Mouse (Mus musculus): ENCODE measurements around the gene Tnpo1. TPM values are rescaled to one million over a fixed set of nuclear protein-coding genes. Genes with fewer than 3 reads are reported as not detected.

Gene Tnpo1
- total and polyA plus RNA-seq, 2 experiments, result 10.7 to 56.1 TPM

DNA sequence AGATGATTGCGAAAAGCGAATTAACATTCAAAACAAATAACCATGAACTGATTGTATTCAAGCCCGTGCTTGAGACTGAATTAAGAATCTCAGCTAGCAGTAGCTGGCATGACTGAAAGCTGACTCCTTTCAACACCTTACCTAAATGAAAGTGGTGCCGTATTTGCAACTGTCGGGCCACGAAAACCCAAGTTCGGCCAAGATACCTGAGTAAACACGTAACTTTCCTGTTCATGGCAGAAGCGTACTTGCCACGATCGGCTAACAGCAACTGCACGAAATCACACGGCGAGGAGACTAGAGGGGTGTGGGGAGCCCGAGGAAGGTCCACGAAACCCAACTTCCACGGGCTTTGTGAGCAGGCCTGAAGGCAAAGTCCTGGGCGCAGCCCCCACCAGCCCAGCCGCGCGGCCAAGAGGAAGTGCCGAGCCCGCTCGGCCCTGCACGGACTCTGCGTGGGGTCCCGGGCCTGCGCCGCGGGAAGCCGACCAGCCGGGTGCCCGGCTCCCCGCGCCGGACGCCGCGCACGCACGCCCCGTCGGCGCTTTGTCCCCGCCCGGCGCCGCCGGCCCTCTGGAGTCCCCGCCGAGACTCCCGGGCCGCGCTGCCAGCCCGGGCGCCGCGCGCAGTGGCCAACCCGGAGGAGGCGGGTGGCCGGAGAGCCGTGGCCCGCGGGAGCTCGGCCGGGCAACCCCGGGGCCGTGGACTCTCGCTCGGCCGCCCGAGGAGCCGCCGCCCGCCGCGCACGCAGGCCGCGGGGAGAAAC is 111.7 kb downstream of the Tnpo1 start:
- under 1% methylated on average over 74 of the region's 81 CpGs for WGBS
- TF ChIP-seq CTCF (IDR thresholded peaks at IDR 0.05; ENCODE audit: low read depth, low read length), result no peak
- no peak for TF ChIP-seq POLR2A (IDR thresholded peaks at IDR 0.05; ENCODE audit: extremely low read depth, insufficient read depth, low read length)

DNA sequence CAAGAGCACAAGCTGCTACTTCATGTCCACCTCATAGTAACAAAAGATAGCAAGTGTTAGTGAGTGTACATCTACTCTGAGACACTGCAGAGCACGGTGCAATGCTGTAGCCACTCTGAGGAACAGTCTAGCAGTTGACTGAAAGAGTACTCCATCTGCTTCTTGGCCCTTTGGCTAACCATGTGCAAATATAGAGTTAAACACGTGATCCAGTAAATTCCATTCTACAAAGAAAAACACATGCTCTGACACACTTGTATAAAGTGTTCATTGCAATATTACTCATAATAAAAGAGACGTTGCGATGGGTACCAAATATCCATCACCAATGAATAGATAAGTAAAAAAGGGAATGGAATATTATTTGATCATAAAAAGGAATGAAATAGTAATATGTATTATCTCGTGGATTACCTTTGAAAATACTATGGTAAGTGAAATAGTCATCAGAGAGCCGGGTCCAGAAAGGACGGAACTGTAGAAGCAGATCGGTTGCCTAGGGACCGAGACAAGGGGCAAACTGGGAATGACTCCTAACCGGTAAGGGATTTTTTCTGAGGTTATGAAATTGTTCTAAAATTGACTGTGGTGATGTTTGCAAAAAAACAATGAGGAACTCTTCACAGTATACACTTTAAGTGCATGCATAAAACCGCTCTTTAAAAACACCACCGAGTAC is 112.4 kb downstream of the Tnpo1 start:
- Histone ChIP-seq H3K4me1 (ENCODE audit: control insufficient read depth, insufficient read depth, low read length) (peaks cover 7% of the 10 kb centered on the region), H3K9ac (ENCODE audit: low read depth, low read length) (peak overlapping the region; percentile 56), H3K27ac (replicated peaks; ENCODE audit: insufficient read depth, low read depth, low read length) (peak overlapping the region; percentile 10; the same call in 1 of the 2 replicates), H3K27me3 (ENCODE audit: control insufficient read depth, insufficient read depth, low read length) (no peaks in the 10 kb centered on the region), H3K79me2 (ENCODE audit: control insufficient read depth, insufficient read depth, low read length) (peaks cover 10% of the 10 kb centered on the region; the same call in 1 of the 2 replicates), H3K4me3 (ENCODE audit: insufficient read depth, low read depth, low read length) (peak overlapping the region; percentile 62), H3K36me3 (ENCODE audit: control insufficient read depth, insufficient read depth, low read length) (no peaks in the 10 kb centered on the region)
- TF ChIP-seq CTCF (IDR thresholded peaks at IDR 0.05; ENCODE audit: low read depth, low read length) (no peak), POLR2A (IDR thresholded peaks at IDR 0.05; ENCODE audit: extremely low read depth, insufficient read depth, low read length) (no peak)
- 11% methylated on average over 12 of the region's 12 CpGs for WGBS
- DNase-seq (ENCODE audit: extremely low read depth, low read depth, low spot score), result peak; percentile 42

More for the DNA sequence above, 111.7 kb downstream of the Tnpo1 start:
- H3K9ac ChIP-seq (ENCODE audit: low read depth, low read length), result peak overlapping the region; percentile 87
- peak; percentile 71 for DNase-seq (ENCODE audit: extremely low read depth, low read depth, low spot score)
- peak overlapping the region; percentile 75 for H3K27ac ChIP-seq (replicated peaks; ENCODE audit: insufficient read depth, low read depth, low read length)
- no peaks in the 10 kb centered on the region for H3K27me3 ChIP-seq (ENCODE audit: control insufficient read depth, insufficient read depth, low read length)
- peaks cover 7% of the 10 kb centered on the region for H3K4me1 ChIP-seq (ENCODE audit: control insufficient read depth, insufficient read depth, low read length)
- H3K36me3 ChIP-seq (ENCODE audit: control insufficient read depth, insufficient read depth, low read length), result no peaks in the 10 kb centered on the region
- peaks cover 10% of the 10 kb centered on the region; the same call in 1 of the 2 replicates for H3K79me2 ChIP-seq (ENCODE audit: control insufficient read depth, insufficient read depth, low read length)
- H3K4me3 ChIP-seq (ENCODE audit: insufficient read depth, low read depth, low read length), result peak overlapping the region; percentile 62

- no peak overlapping the region for H3K9ac ChIP-seq (ENCODE audit: low read depth, low read length)
- no peak overlapping the region for H3K27ac ChIP-seq (replicated peaks; ENCODE audit: insufficient read depth, low read depth, low read length)
- H3K36me3 ChIP-seq (ENCODE audit: control insufficient read depth, insufficient read depth, low read length), result no peaks in the 10 kb centered on the region
- 29% methylated on average over 2 of the region's 2 CpGs for WGBS
- peak overlapping the region; percentile 22; the same call in 1 of the 2 replicates for H3K4me3 ChIP-seq (ENCODE audit: insufficient read depth, low read depth, low read length)
- TF ChIP-seq CTCF (IDR thresholded peaks at IDR 0.05; ENCODE audit: low read depth, low read length) (no peak), POLR2A (IDR thresholded peaks at IDR 0.05; ENCODE audit: extremely low read depth, insufficient read depth, low read length) (no peak)
- no peaks in the 10 kb centered on the region for H3K27me3 ChIP-seq (ENCODE audit: control insufficient read depth, insufficient read depth, low read length)
- peaks cover 7% of the 10 kb centered on the region for H3K4me1 ChIP-seq (ENCODE audit: control insufficient read depth, insufficient read depth, low read length)
- H3K79me2 ChIP-seq (ENCODE audit: control insufficient read depth, insufficient read depth, low read length), result peaks cover 10% of the 10 kb centered on the region; the same call in 1 of the 2 replicates
- DNase-seq (ENCODE audit: extremely low read depth, low read depth, low spot score), result no peak
These were observed 113.0 kb downstream of the Tnpo1 start for GRCm38 (mm10) chr13:98813167-98813566.

GRCm38 (mm10) chr13:98812285-98812684 is 113.9 kb downstream of the Tnpo1 start:
- no peak overlapping the region; the same call in 1 of the 2 replicates for H3K27ac ChIP-seq (replicated peaks; ENCODE audit: insufficient read depth, low read depth, low read length)
- whole genome bisulfite sequencing, result 61% methylated on average over 4 of the region's 4 CpGs
- TF ChIP-seq CTCF (IDR thresholded peaks at IDR 0.05; ENCODE audit: low read depth, low read length), result no peak
- TF ChIP-seq POLR2A (IDR thresholded peaks at IDR 0.05; ENCODE audit: extremely low read depth, insufficient read depth, low read length), result no peak
- H3K4me3 ChIP-seq (ENCODE audit: insufficient read depth, low read depth, low read length), result no peak overlapping the region
- peak overlapping the region; percentile 27; the same call in 1 of the 2 replicates for H3K9ac ChIP-seq (ENCODE audit: low read depth, low read length)
- H3K27me3 ChIP-seq (ENCODE audit: control insufficient read depth, insufficient read depth, low read length), result no peaks in the 10 kb centered on the region
- no peaks in the 10 kb centered on the region for H3K36me3 ChIP-seq (ENCODE audit: control insufficient read depth, insufficient read depth, low read length)
- peaks cover 10% of the 10 kb centered on the region; the same call in 1 of the 2 replicates for H3K79me2 ChIP-seq (ENCODE audit: control insufficient read depth, insufficient read depth, low read length)
- peaks cover 7% of the 10 kb centered on the region for H3K4me1 ChIP-seq (ENCODE audit: control insufficient read depth, insufficient read depth, low read length)
- DNase-seq (ENCODE audit: extremely low read depth, low read depth, low spot score), result no peak

GRCm38 (mm10) chr13:98810143-98810542 is 116.0 kb downstream of the Tnpo1 start:
- H3K79me2 ChIP-seq (ENCODE audit: control insufficient read depth, insufficient read depth, low read length), result peaks cover 11% of the 10 kb centered on the region; the same call in 1 of the 2 replicates
- no peak overlapping the region for H3K27ac ChIP-seq (replicated peaks; ENCODE audit: insufficient read depth, low read depth, low read length)
- peaks cover 9% of the 10 kb centered on the region for H3K4me1 ChIP-seq (ENCODE audit: control insufficient read depth, insufficient read depth, low read length)
- peaks cover 3% of the 10 kb centered on the region for H3K36me3 ChIP-seq (ENCODE audit: control insufficient read depth, insufficient read depth, low read length)
- no peak overlapping the region for H3K9ac ChIP-seq (ENCODE audit: low read depth, low read length)
- no peak for DNase-seq (ENCODE audit: extremely low read depth, low read depth, low spot score)
- no peaks in the 10 kb centered on the region for H3K27me3 ChIP-seq (ENCODE audit: control insufficient read depth, insufficient read depth, low read length)
- no peak for TF ChIP-seq POLR2A (IDR thresholded peaks at IDR 0.05; ENCODE audit: extremely low read depth, insufficient read depth, low read length)
- no peak overlapping the region for H3K4me3 ChIP-seq (ENCODE audit: insufficient read depth, low read depth, low read length)
- 57% methylated on average over 6 of the region's 6 CpGs for WGBS

All from liver, adult 2 months (tissue).